Comparison of ENCODE assay signal across 8 mouse cellular contexts in genomic region chr2:30077502-30078348, GRCm38 (mm10). TPM values are rescaled to one million over a fixed set of nuclear protein-coding genes. Genes with fewer than 3 reads are reported as not detected.
A peak's percentile ranks its signal among the peaks of the same experiment; 100 is the strongest.
DNase-seq lines count a peak whose midpoint lies in the region; ATAC-seq and TF ChIP-seq lines count a peak whose summit lies in the region.

Gene Pkn3, plus strand, starts transcription at chr2:30077684.

- peak; percentile 75 to 82 for DNase-seq in cerebellum, postnatal 36 days
- peak; percentile 90 for DNase-seq in gastrocnemius, adult 2 months
- peak; percentile 81 for DNase-seq in left cerebral cortex, postnatal 14 days (ENCODE audit: low spot score in 2 of 2)
- peak; percentile 70 to 74 for DNase-seq in right cerebral cortex, adult 2 months (ENCODE audit: low spot score in 2 of 2)
- DNase-seq in urinary bladder, postnatal 14 days (ENCODE audit: low spot score): peak; percentile 88

- peaks cover 15% of the 10 kb centered on the region for H3K4me1 ChIP-seq in hindbrain, embryonic 15.5 days (replicated peaks)

- H3K4me2 ChIP-seq in hindbrain, embryonic 15.5 days: peak within 1 kb of the TSS; percentile 76

- no peaks in the 10 kb centered on the region for H3K9me3 ChIP-seq in hindbrain, embryonic 15.5 days

- H3K9ac ChIP-seq in hindbrain, embryonic 15.5 days: 0 out of 2 replicates have a peak within 1 kb of the TSS, but pooled peaks have one; percentile 5

- H3K4me3 ChIP-seq in gastrocnemius, adult 2 months: peak within 1 kb of the TSS; percentile 77
- peak within 1 kb of the TSS; percentile 37 for H3K4me3 ChIP-seq in hindbrain, embryonic 15.5 days

- WGBS in hindbrain, embryonic 15.5 days: under 1% methylated on average over 53 of the region's 53 CpGs

- intact Hi-C loops in gastrocnemius, adult 2 months (cut with DNase I): loop anchor here (1.0 to 2.0 kb wide), 2 partner anchors 15 to 19 kb away; partner anchors contain the start of gene Zdhhc12
- intact Hi-C loops in left cerebral cortex, postnatal 14 days (cut with DNase I): loop anchor here (2.0 kb wide), 1 partner anchor 85 kb away; no protein-coding TSS in a partner anchor

- H3K27me3 ChIP-seq in hindbrain, embryonic 15.5 days: no peaks in the 10 kb centered on the region

- peaks cover 8% of the 10 kb centered on the region for H3K36me3 ChIP-seq in hindbrain, embryonic 15.5 days

- peak within 1 kb of the TSS; percentile 88 for H3K27ac ChIP-seq in gastrocnemius, adult 2 months
- H3K27ac ChIP-seq in hindbrain, embryonic 15.5 days (replicated peaks): no peak within 1 kb of the TSS

- peak; percentile 60 for TF ChIP-seq CTCF in gastrocnemius, adult 2 months (IDR thresholded peaks at IDR 0.05)

- peak; percentile 70 for ATAC-seq in activated CD4-positive, CD25-positive, alpha-beta regulatory T cell, adult 4 months
- peak; percentile 75 for ATAC-seq in hindbrain, embryonic 15.5 days (ENCODE audit: low FRiP score, low read depth)
- peak; percentile 86 for ATAC-seq in megakaryocyte progenitor cell, adult 5-6 weeks (replicated peaks; ENCODE audit: poor library complexity)

RNA-seq across cellular contexts. Expression of gene Pkn3, which starts in this region (rescaled TPM):
- under 1 TPM in 1 of 2 experiments, not detected in 1; 0.41 TPM for polyA plus RNA-seq in activated CD4-positive, CD25-positive, alpha-beta regulatory T cell, adult 4 months (2017; shearing (Covaris generic))
- 1 to 10 TPM; 3.6 to 4.1 TPM for total RNA-seq in gastrocnemius, adult 2 months (2021)
- polyA plus RNA-seq in hindbrain, embryonic 15.5 days (2015; fragmentation: Nextera tagmentation; extraction: Ambion mirVana): 2.4 and 2.8 TPM in 2 replicates
- 1 to 10 TPM; 1.8 to 2.2 TPM for total RNA-seq in left cerebral cortex, postnatal 14 days (2021)
- total RNA-seq in megakaryocyte progenitor cell, adult 5-6 weeks (2015): 3.1 and 3.6 TPM in 2 replicates
- 7.9 and 10.2 TPM in 2 replicates for total RNA-seq in megakaryocyte progenitor cell, adult 5-6 weeks (2017)

Comparison
In these comparisons a context has a peak if more than half of its experiments do, and no peak if none do; other contexts are left out.
1. Peak in ATAC-seq in activated CD4-positive, CD25-positive, alpha-beta regulatory T cell, adult 4 months; RNA of the gene not detected or under 1 TPM.